Mouse (Mus musculus) adrenal gland, adult (tissue): ENCODE data around the gene Plekhm3.

ENCODE experiments used
- DNase-seq, 2 experiments: peaks; one replicate each; pipeline ENCODE4 v3.0.0; 2022 to 2023; ENCODE audit warnings: low spot score in 1 of 2; ENCODE audit not compliant: inconsistent age in 2 of 2

The Plekhm3 gene

GRCm38 (mm10) chr1:64929673-64930072 is 27.0 kb downstream of the Plekhm3 start:
- DNase-seq: no peak

GRCm38 (mm10) chr1:64928542-64928941 is 28.1 kb downstream of the Plekhm3 start:
- DNase-seq: no peak

GRCm38 (mm10) chr1:64927437-64928274 is 29.0 kb downstream of the Plekhm3 start:
- peak in 1 of 2 experiments; percentile 47 for DNase-seq

GRCm38 (mm10) chr1:64925594-64925993 is 31.0 kb downstream of the Plekhm3 start:
- peak in 1 of 2 experiments; percentile 24 for DNase-seq

GRCm38 (mm10) chr1:64924283-64924682 is 32.3 kb downstream of the Plekhm3 start:
- DNase-seq: peak in 1 of 2 experiments; percentile 23

- peak in 1 of 2 experiments; percentile 84 for DNase-seq
Observed at GRCm38 (mm10) chr1:64918810-64919528, 37.7 kb downstream of the Plekhm3 start.

- no peak for DNase-seq
Observed at GRCm38 (mm10) chr1:64917966-64918365, 38.7 kb downstream of the Plekhm3 start.

- DNase-seq: peak in 1 of 2 experiments; percentile 23
Observed at GRCm38 (mm10) chr1:64916884-64917507, 39.6 kb downstream of the Plekhm3 start.

- DNase-seq: no peak
Observed at GRCm38 (mm10) chr1:64914356-64914755, 42.3 kb downstream of the Plekhm3 start.

GRCm38 (mm10) chr1:64907740-64908139 is 48.9 kb downstream of the Plekhm3 start:
- peak in 1 of 2 experiments; percentile 30 for DNase-seq

GRCm38 (mm10) chr1:64906226-64906625 is 50.4 kb downstream of the Plekhm3 start:
- no peak for DNase-seq

GRCm38 (mm10) chr1:64903415-64903814 is 53.2 kb downstream of the Plekhm3 start:
- DNase-seq: no peak

- DNase-seq: no peak
Observed at GRCm38 (mm10) chr1:64902804-64903203, 53.8 kb downstream of the Plekhm3 start.

GRCm38 (mm10) chr1:64899763-64900162 is 56.9 kb downstream of the Plekhm3 start:
- DNase-seq: no peak

- DNase-seq: no peak
Observed at GRCm38 (mm10) chr1:64897485-64897884, 59.1 kb downstream of the Plekhm3 start.

GRCm38 (mm10) chr1:64893806-64894205 is 62.8 kb downstream of the Plekhm3 start:
- DNase-seq: peak; percentile 55 to 75

GRCm38 (mm10) chr1:64891332-64891731 is 65.3 kb downstream of the Plekhm3 start:
- no peak for DNase-seq

- no peak for DNase-seq
Observed at GRCm38 (mm10) chr1:64887502-64888203, 69.0 kb downstream of the Plekhm3 start.

GRCm38 (mm10) chr1:64886718-64887117 is 69.9 kb downstream of the Plekhm3 start:
- DNase-seq: no peak

GRCm38 (mm10) chr1:64885328-64885727 is 71.3 kb downstream of the Plekhm3 start:
- no peak for DNase-seq

GRCm38 (mm10) chr1:64884007-64884406 is 72.6 kb downstream of the Plekhm3 start:
- DNase-seq: no peak
